Mouse (Mus musculus) heart, postnatal 10 days (tissue): Measurements from ENCODE around the gene Cav1. TPM values are rescaled to one million over a fixed set of nuclear protein-coding genes. Genes with fewer than 3 reads are reported as not detected.

Source experiments
- DNase-seq, 2 experiments: peaks; one replicate each; pipeline ENCODE4 v3.0.0; 2021
- intact Hi-C: fragments of 180-260 bp; cut with DNase I; formaldehyde crosslinking; loops from one replicate; pipeline ENCODE4 v1.15.1; 2025
- total RNA-seq, 2 experiments: library from RNA; stranded (reverse); gene quantifications; 2 replicates each; pipeline ENCODE4 v1.2.3; 2021

Gene Cav1
- 100 to 1,000 TPM; 562 to 563 TPM for total RNA-seq

GRCm38 (mm10) chr6:17305954-17306601 is at the start of gene Cav1:
Gene Cav1 (plus strand): TSS chr6:17306335.
- DNase-seq = peak; percentile 81 to 82
- intact Hi-C loops = loop anchor here (1.0 to 2.0 kb wide), 3 partner anchors 25 to 135 kb away; partner anchors contain the start of gene Cav2

DNA sequence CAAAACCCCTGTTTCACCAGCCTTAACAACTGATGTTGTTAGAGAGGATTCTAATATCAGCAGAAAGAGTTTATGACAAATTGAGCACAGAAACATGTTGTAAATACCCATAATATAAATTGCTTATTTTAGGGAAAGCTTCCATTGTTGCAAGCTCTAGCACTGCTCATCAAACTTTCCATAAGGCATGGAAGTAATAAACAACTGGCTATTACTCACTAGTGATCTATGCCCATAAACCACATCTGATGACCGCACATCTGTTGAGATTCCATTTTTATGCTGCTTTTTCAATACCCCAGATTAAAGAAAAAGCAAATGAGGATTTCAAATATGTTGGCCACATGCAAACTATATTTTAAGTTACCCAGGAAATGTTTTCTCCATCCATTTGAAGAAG is 48.0 kb upstream of the Cav1 start:
- intact Hi-C loops = no loop called here
- no peak for DNase-seq

GRCm38 (mm10) chr6:17258911-17259310 is 47.2 kb upstream of the Cav1 start:
- no peak for DNase-seq
- intact Hi-C loops = no loop called here

- DNase-seq = no peak
- intact Hi-C loops = no loop called here
Observed at GRCm38 (mm10) chr6:17262786-17263185, 43.3 kb upstream of the Cav1 start.

DNA sequence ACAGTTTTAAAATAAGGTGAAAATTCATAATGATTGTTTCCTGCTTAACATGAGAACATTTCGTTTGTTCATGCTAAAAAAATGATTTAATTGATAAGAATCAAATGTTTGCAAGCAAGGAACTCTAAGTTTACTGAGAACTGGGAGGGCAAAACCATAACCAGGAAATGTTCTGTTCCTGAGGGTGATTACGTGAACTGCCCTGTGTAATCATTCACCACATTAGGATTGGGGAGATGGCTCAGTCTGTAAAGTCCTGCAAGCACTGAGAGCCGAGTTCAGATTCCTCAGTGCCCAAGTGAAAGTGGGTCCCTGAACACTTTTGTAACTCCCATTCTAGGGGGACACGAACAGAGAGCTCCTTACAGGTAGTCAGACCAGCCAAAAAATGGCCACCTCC is 41.1 kb upstream of the Cav1 start:
- DNase-seq = no peak
- intact Hi-C loops = no loop called here

- intact Hi-C loops = no loop called here
- DNase-seq = no peak
Observed at GRCm38 (mm10) chr6:17266466-17266865, 39.7 kb upstream of the Cav1 start.

GRCm38 (mm10) chr6:17278366-17278765 is 27.8 kb upstream of the Cav1 start:
- intact Hi-C loops = no loop called here
- no peak for DNase-seq

- intact Hi-C loops = loop anchor here (1.0 to 2.0 kb wide), 3 partner anchors 25 to 110 kb away; partner anchors contain the start of gene Cav1
- DNase-seq = peak; percentile 83 to 87
Observed at GRCm38 (mm10) chr6:17280939-17281756, 25.0 kb upstream of the Cav1 start, which contains the start of gene Cav2. Gene Cav2 (plus strand): TSS chr6:17281185.

DNA sequence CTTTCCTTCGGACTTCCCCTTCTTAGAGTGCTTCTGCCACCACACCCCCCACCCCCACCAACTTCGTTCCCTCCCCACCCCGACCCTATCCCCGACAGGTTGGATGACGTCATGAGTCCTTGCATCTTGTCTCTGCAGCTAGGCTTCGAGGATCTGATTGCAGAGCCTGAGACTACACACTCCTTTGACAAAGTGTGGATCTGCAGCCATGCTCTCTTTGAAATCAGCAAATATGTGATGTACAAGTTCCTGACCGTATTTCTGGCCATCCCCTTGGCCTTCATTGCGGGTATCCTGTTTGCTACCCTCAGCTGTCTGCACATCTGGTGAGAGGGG is 24.4 kb upstream of the Cav1 start:
- DNase-seq = peak in 1 of 2 experiments; percentile 24
- intact Hi-C loops = loop anchor here (1.0 to 2.0 kb wide), 4 partner anchors 25 to 111 kb away; partner anchors contain the start of gene Cav1

DNA sequence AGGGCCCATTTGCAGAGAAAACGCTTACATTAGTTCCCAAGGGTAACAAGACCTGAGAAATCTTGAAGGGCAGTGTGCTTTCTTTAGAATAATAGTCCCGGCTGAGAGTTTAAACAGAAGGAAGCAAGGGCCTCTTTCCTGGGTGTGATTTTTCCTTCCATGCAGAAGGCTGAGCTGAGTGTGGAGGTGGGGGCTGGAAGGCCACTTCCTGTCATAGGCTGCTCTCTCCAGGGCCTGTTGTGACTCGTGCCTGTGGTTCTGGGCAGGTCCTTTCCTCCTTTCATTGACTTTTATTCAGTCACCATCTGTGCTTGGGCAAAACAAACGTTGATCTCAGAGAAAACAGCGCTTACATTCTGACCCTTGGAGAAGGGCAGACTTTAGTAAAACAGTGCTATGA is 24.0 kb upstream of the Cav1 start:
- intact Hi-C loops = loop anchor here (2.0 kb wide), 1 partner anchor 83 kb away; no protein-coding TSS in a partner anchor
- peak; percentile 39 to 45 for DNase-seq

GRCm38 (mm10) chr6:17283834-17284233 is 22.3 kb upstream of the Cav1 start:
- DNase-seq = no peak
- intact Hi-C loops = loop anchor here (2.0 kb wide), 1 partner anchor 85 kb away; no protein-coding TSS in a partner anchor

- DNase-seq = no peak
- intact Hi-C loops = no loop called here
Observed at GRCm38 (mm10) chr6:17286381-17286780, 19.8 kb upstream of the Cav1 start.

GRCm38 (mm10) chr6:17295116-17295515 is 11.0 kb upstream of the Cav1 start:
- DNase-seq = no peak
- intact Hi-C loops = no loop called here

DNA sequence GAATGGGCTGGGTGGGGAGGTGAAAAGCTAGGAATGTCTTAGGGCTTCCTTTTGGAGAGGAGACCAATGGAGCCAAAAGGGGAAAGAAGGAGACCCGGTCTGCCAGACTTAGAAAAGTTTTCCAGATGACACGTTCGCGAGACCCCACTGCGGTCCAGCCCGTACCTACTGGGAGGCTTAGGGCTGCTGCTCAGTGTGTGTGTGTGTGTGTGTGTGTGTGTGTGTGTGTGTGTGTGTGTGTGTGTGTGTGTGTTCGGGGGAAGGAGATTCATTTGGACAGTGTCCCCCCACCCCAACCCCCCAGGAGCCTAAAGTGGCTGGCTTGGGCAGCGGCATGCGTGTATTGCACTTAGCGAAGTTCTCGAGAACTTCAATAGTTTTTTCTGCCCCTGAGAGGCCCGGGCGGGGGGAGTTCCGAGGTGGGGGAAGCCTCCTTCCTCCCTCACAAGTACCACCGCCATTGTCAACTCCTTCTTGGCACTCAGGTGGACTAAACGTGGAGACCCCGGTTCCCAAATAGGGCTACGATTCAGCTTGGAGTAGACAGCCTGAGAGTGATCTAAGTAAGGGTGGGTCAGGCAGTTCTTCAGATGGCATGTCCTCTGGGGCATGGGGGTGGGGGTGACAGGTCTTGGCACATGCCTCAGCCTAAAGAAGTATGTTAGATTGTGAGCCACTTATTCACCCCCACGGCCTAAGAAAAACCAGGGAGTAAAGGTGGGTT is 629 bp downstream of the Cav1 start:
- peak in 1 of 2 experiments; percentile 36 for DNase-seq
- intact Hi-C loops = loop anchor here (1.0 to 2.0 kb wide), 4 partner anchors 25 to 196 kb away; partner anchors contain the start of gene Cav2

DNA sequence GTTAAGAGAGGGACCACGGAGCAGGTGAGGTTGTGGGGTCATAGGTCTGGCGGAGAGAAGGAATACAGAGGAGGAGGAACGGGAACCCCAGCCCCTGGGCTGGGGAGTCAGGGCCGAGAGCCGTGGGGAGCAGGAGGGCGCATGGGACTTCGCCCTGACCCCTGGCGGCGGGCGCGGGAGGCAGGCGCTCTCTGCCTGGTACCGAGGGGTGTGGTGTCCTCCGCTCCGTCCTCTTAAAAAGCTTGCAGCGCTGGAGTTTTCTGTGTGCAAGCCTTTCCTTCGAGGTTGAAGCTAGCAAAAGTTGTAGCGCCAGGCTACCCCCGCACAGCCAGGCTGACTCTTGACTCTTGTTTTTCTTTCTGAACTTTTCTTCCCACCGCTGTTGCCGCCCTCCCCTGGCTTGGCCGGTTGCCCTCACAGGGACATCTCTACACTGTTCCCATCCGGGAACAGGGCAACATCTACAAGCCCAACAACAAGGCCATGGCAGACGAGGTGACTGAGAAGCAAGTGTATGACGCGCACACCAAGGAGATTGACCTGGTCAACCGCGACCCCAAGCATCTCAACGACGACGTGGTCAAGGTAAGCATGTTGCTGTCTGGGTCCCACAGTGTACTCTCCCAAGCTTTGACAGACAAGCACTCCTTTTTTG is 1.5 kb downstream of the Cav1 start:
- intact Hi-C loops = loop anchor here (1.0 to 2.0 kb wide), 4 partner anchors 51 to 197 kb away; no protein-coding TSS in a partner anchor
- peak; percentile 78 to 79 for DNase-seq

DNA sequence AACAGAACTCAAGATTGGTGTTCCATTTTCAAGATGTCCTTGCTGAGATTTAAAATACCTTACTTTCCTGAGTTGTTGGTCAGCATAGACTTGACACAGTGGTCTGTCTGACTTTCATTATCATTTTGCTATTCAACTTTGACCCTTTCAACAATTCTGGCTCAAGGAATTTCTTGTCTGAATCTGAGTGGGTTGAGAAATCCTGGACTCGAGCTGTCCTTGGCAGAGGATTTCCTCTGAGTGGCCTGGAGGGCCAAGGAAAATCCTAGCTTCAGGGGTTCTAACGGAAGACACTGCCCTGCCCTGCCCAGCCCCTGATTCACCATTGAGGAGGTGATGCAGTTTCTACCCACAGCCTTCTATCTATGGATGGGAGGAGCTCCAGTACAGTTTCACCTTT is 2.5 kb downstream of the Cav1 start:
- intact Hi-C loops = loop anchor here (1.0 kb wide), 1 partner anchor 110 kb away; no protein-coding TSS in a partner anchor

DNA sequence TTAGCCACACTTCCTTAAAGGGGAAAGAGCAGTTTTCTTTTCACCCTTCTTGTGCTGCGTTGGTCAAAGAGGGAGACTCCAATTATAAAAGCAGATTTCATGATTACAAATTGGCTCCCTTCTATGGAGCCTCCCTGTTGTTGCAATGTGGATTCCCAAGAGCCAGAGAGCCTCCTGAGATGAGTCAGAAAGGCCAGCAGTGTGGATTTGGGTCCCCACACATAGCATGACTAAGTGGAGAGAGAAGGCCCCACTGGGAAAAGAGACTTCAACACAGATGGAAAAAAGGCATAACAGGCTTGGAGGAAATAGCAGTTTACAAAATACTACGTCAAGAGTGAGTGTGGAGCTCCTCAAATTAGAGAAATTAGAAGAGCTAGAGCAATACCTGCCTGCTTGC is 3.1 kb downstream of the Cav1 start:
- intact Hi-C loops = no loop called here
- no peak for DNase-seq

More for the DNA sequence above, 2.5 kb downstream of the Cav1 start:
- DNase-seq = no peak

DNA sequence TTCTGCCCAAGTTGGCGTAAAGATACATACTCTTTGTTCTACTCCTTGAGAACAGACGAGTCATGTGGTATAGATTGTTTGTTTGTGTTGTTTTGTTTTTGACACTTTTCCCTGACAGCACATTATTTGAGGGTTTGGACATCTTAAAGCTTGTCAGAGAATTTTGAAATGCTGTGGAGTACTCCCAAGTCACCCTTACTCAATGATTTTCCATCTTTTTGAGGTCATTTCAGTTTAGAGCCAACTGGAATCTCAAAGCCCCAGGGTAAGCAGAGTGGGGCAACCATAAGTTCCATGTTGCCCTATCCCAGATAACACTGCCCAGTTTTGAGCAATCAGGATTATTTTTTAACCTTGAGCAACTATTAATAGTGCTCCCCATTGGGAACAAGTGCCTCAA is 8.1 kb downstream of the Cav1 start:
- no peak for DNase-seq
- intact Hi-C loops = no loop called here

DNA sequence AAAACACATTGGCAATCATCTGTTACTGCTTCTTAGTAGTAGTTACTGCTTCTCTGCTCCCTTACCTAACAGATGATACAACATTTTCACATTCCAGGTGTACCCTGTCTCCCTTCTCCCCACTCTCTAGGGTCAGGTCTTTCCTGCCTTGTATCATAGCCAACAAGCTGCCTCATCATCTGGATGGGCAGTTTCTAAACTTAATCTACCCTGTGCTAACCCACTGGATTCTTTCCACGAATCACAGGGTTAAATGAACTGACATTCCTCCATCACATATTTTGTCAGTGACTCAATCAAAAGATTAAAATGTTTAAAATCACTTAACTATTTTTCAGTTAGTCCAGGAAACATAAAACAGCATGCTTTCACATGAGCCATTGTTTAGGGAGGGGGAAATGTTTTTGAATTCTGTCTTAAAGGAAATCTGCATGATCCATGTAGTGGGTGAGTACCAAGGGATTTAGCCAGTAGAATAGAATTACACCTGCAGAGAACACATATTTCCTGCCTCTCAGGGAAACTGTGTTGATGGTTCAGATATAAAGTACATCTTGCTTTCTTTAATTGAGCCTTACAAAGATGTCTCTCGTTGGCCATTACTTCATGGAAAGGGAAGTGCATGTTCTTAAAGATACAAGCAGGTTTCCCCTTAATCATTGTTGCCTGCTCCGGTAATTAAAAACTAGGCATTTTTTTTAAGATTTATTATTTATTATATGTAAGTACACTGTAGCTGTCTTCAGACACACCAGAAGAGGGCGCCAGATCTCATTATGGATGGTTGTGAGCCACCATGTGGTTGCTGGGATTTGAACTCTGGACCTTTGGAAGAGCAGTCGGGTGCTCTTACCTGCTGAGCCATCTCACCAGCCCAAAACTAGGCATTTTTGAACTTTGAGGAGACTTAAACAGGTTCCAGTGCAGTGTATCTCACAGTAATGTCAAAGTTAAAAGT is 8.8 kb downstream of the Cav1 start:
- DNase-seq = no peak
- intact Hi-C loops = no loop called here
